Mouse (Mus musculus) kidney, adult 2 months (tissue): ENCODE measurements around the gene Olfr1333.

Experiments
- CTCF ChIP-seq: fragments of 200-500 bp; conservative IDR thresholded peaks from 2 replicates; pipeline ENCODE4 v1.5.1; 2011; ENCODE audit warnings: low read depth, mild to moderate bottlenecking, control low read depth, low read length, moderate library complexity, mixed read lengths; ENCODE audit not compliant: insufficient read depth, insufficient read length
- POLR2A ChIP-seq: fragments of 200-500 bp; IDR thresholded peaks from one replicate; pipeline ENCODE4 v1.6.1; 2011; ENCODE audit warnings: low read depth, low read length, control low read depth

- no peak for TF ChIP-seq CTCF
- TF ChIP-seq POLR2A: no peak
Observed at GRCm38 (mm10) chr4:118818921-118819320, 17.2 kb downstream of the Olfr1333 start.
